In the genomic region with DNA sequence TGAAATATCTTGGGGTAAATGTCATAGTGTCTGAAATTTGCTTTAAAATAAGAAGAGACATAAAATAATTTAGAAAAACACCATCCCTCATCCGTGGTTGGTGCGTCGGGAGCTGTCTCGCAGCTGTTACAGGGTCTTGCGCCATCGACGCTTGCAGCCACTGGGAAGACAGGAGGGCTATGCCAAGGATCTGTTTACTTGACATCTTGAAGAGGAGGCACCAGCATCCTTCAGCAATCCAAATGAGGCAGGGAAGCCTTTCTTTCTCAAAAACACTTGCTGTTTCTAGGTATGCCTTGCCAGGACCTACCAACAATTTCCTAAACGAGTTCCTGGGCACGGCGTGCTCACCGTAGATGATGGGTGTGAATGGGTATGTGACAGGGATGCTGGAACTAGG, we compare ENCODE assay signal across 22 mouse cellular contexts. TPM values are rescaled to one million over a fixed set of nuclear protein-coding genes. Genes with fewer than 3 reads are reported as not detected.
A peak's percentile ranks its signal among the peaks of the same experiment; 100 is the strongest.
DNase-seq lines count a peak whose midpoint lies in the region; ATAC-seq and TF ChIP-seq lines count a peak whose summit lies in the region.
"Had no signal": no experiment of that assay in that cellular context is flagged by ENCODE, and none has a peak within 500 bp of the region (broad histone marks: within the 10 kb centered on the region; RNA-seq: fewer than 3 reads in every experiment).

No protein-coding gene starts in this region.

- peak overlapping the region; percentile 15; the same call in 1 of the 2 replicates for H3K27ac ChIP-seq in hindbrain, postnatal 0 days
- H3K27ac ChIP-seq in hindbrain, embryonic 11.5 days (ENCODE audit: low read depth, low read length) = no peak overlapping the region
- peak overlapping the region; percentile 29; the same call in 1 of the 2 replicates for H3K27ac ChIP-seq in forebrain, postnatal 0 days (ENCODE audit: low read depth, low read length)
- H3K27ac ChIP-seq: embryonic facial prominence, embryonic 10.5 days; heart, adult 2 months; heart, embryonic 13.5 days; hindbrain, embryonic 12.5 days; limb, embryonic 13.5 days; midbrain, embryonic 12.5 days; stomach, postnatal 0 days had no signal

- TF ChIP-seq CTCF in hindbrain, postnatal 0 days (IDR thresholded peaks at IDR 0.05; ENCODE audit: low read depth) = no peak
- TF ChIP-seq CTCF in lung, adult 2 months (IDR thresholded peaks at IDR 0.05; ENCODE audit: insufficient read depth, low read length) = no peak
- TF ChIP-seq CTCF in forebrain, postnatal 0 days (IDR thresholded peaks at IDR 0.05; ENCODE audit: low read depth) = no peak

- no peak for DNase-seq in hindbrain, postnatal 0 days (ENCODE audit: low spot score)
- no peak for DNase-seq in hindbrain, embryonic 11.5 days (ENCODE audit: low spot score)
- DNase-seq in lung, postnatal 36 days = peak; percentile 33
- DNase-seq in lung, adult 2 months = no peak
- DNase-seq in forebrain, postnatal 0 days = peak; percentile 30
- peak; percentile 13 to 56 for DNase-seq in lung, postnatal 4 days
- DNase-seq in T-cell, adult 2 months (ENCODE audit: low spot score) = no peak
- DNase-seq in urinary bladder, postnatal 10 days (ENCODE audit: low spot score) = no peak
- DNase-seq: adrenal gland, postnatal 10 days; cerebellum, adult 9-10 months; gastrocnemius, postnatal 25 days; heart, adult 2 months; heart, postnatal 14 days; kidney, adult 11 months; kidney, postnatal 4 days; right cerebral cortex, postnatal 14 days had no signal

- no peaks in the 10 kb centered on the region for H3K9me3 ChIP-seq in hindbrain, postnatal 0 days (ENCODE audit: low read length)
- H3K9me3 ChIP-seq in hindbrain, embryonic 11.5 days (ENCODE audit: control insufficient read depth, low read length) = no peaks in the 10 kb centered on the region
- H3K9me3 ChIP-seq in forebrain, postnatal 0 days (ENCODE audit: low read length) = no peaks in the 10 kb centered on the region
- H3K9me3 ChIP-seq: embryonic facial prominence, embryonic 10.5 days; heart, embryonic 13.5 days; hindbrain, embryonic 12.5 days; limb, embryonic 13.5 days; midbrain, embryonic 12.5 days had no signal

- WGBS in hindbrain, postnatal 0 days = 67% methylated on average over 11 of the region's 11 CpGs
- 94% methylated on average over 11 of the region's 11 CpGs for WGBS in hindbrain, embryonic 11.5 days
- WGBS in lung, adult 2 months = 67% methylated on average over 11 of the region's 11 CpGs
- WGBS in forebrain, postnatal 0 days = 56% methylated on average over 11 of the region's 11 CpGs

- H3K4me3 ChIP-seq in hindbrain, postnatal 0 days (ENCODE audit: low read length) = no peak overlapping the region
- no peak overlapping the region for H3K4me3 ChIP-seq in hindbrain, embryonic 11.5 days (ENCODE audit: low read depth, low read length)
- H3K4me3 ChIP-seq in lung, adult 2 months (replicated peaks; ENCODE audit: extremely low read depth, low read depth, low read length) = no peak overlapping the region
- no peak overlapping the region for H3K4me3 ChIP-seq in forebrain, postnatal 0 days (ENCODE audit: low read depth, low read length)
- H3K4me3 ChIP-seq: embryonic facial prominence, embryonic 10.5 days; heart, adult 2 months; heart, embryonic 13.5 days; hindbrain, embryonic 12.5 days; limb, embryonic 13.5 days; midbrain, embryonic 12.5 days had no signal

- no peaks in the 10 kb centered on the region for H3K4me1 ChIP-seq in hindbrain, postnatal 0 days (ENCODE audit: insufficient read depth, low read length)
- H3K4me1 ChIP-seq in hindbrain, embryonic 11.5 days (replicated peaks; ENCODE audit: control insufficient read depth, insufficient read depth, low read length) = no peaks in the 10 kb centered on the region
- H3K4me1 ChIP-seq in lung, adult 2 months (ENCODE audit: control insufficient read depth, insufficient read depth, low read length) = no peaks in the 10 kb centered on the region; the same call in 1 of the 2 replicates
- H3K4me1 ChIP-seq in forebrain, postnatal 0 days (ENCODE audit: insufficient read depth) = no peaks in the 10 kb centered on the region
- H3K4me1 ChIP-seq: embryonic facial prominence, embryonic 10.5 days had no signal

- H3K36me3 ChIP-seq in hindbrain, postnatal 0 days (ENCODE audit: insufficient read depth, low read length) = no peaks in the 10 kb centered on the region
- no peaks in the 10 kb centered on the region for H3K36me3 ChIP-seq in hindbrain, embryonic 11.5 days (ENCODE audit: control insufficient read depth, insufficient read depth, low read length)
- H3K36me3 ChIP-seq in forebrain, postnatal 0 days (ENCODE audit: insufficient read depth) = peaks cover 6% of the 10 kb centered on the region; the same call in 1 of the 2 replicates
- H3K36me3 ChIP-seq: embryonic facial prominence, embryonic 10.5 days; heart, embryonic 13.5 days; hindbrain, embryonic 12.5 days; limb, embryonic 13.5 days; midbrain, embryonic 12.5 days had no signal

- no peak for TF ChIP-seq POLR2A in lung, adult 2 months (IDR thresholded peaks at IDR 0.05; ENCODE audit: borderline replicate concordance, extremely low read depth, low read depth, low read length)

- ATAC-seq in hindbrain, postnatal 0 days = no peak
- no peak for ATAC-seq in hindbrain, embryonic 11.5 days (ENCODE audit: low FRiP score)
- ATAC-seq in forebrain, postnatal 0 days = peak; percentile 65

- H3K9ac ChIP-seq in hindbrain, postnatal 0 days (replicated peaks; ENCODE audit: low read length) = no peak overlapping the region
- no peak overlapping the region for H3K9ac ChIP-seq in hindbrain, embryonic 11.5 days (ENCODE audit: low read depth, low read length)
- no peak overlapping the region for H3K9ac ChIP-seq in forebrain, postnatal 0 days
- H3K9ac ChIP-seq: heart, embryonic 13.5 days; hindbrain, embryonic 12.5 days; limb, embryonic 13.5 days; midbrain, embryonic 12.5 days had no signal

- H3K4me2 ChIP-seq in hindbrain, postnatal 0 days (ENCODE audit: low read depth, low read length) = no peak overlapping the region
- no peak overlapping the region for H3K4me2 ChIP-seq in hindbrain, embryonic 11.5 days (replicated peaks; ENCODE audit: low read depth, low read length)
- H3K4me2 ChIP-seq in forebrain, postnatal 0 days (ENCODE audit: low read depth) = no peak overlapping the region
- H3K4me2 ChIP-seq: heart, embryonic 13.5 days; hindbrain, embryonic 12.5 days; limb, embryonic 13.5 days; midbrain, embryonic 12.5 days had no signal

- no peaks in the 10 kb centered on the region for H3K27me3 ChIP-seq in hindbrain, postnatal 0 days (ENCODE audit: insufficient read depth, low read length)
- no peaks in the 10 kb centered on the region for H3K27me3 ChIP-seq in hindbrain, embryonic 11.5 days (ENCODE audit: control insufficient read depth, insufficient read depth, low read length)
- no peaks in the 10 kb centered on the region for H3K27me3 ChIP-seq in forebrain, postnatal 0 days (ENCODE audit: insufficient read depth, low read length)
- H3K27me3 ChIP-seq: heart, embryonic 13.5 days; hindbrain, embryonic 12.5 days; limb, embryonic 13.5 days; midbrain, embryonic 12.5 days had no signal

RNA-seq across cellular contexts. Expression of a gene that starts 30.6 kb away (rescaled TPM):
- total RNA-seq in hindbrain, postnatal 0 days (2014; rRNA removed) = 54.2 and 54.5 TPM in 2 replicates
- 8.7 and 9.9 TPM in 2 replicates for polyA plus RNA-seq in hindbrain, postnatal 0 days (2015; fragmentation: Nextera tagmentation; extraction: Ambion mirVana)
- polyA plus RNA-seq in hindbrain, embryonic 11.5 days (2014; fragmentation: Nextera tagmentation; extraction: Ambion mirVana) = 3.3 and 4.5 TPM in 2 replicates
- polyA plus RNA-seq in lung, adult 2 months (2012; rRNA removed) = 4.6 and 5.4 TPM in 2 replicates
- 47.9 and 70.2 TPM in 2 replicates for total RNA-seq in forebrain, postnatal 0 days (2014; rRNA removed)
- polyA plus RNA-seq in forebrain, postnatal 0 days (2015; fragmentation: Nextera tagmentation; extraction: Ambion mirVana) = 5.8 and 11.5 TPM in 2 replicates

Comparison
In these comparisons a context has a peak if more than half of its experiments do, and no peak if none do; other contexts are left out.
1. DNase-seq: peak in lung, postnatal 36 days (single experiment), forebrain, postnatal 0 days (single experiment) and lung, postnatal 4 days (2 of 2); none in hindbrain, postnatal 0 days (single experiment), hindbrain, embryonic 11.5 days (single experiment), lung, adult 2 months (single experiment), T-cell, adult 2 months (single experiment) and urinary bladder, postnatal 10 days (single experiment).